Mouse (Mus musculus): ENCODE data around the gene Lrig1.

DNA sequence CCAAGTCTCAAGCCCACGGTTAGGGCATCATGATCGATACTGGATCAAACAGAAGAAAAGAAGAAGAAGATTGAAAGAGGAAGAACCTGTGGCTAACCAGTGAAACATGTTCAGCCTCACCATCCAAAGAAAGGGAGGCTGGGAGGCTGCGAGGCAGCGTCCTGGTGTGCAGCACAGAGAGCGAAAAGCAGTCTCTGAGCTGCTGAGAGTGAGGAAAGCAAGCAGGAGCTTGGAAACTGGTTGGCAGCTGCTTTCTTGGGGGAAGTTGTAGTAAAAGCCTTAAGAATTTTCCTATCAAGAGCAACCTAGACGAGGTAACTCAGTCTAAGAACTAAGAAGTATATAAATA, 17.7 kb downstream of the Lrig1 start:
- TF ChIP-seq CTCF (IDR thresholded peaks at IDR 0.05; ENCODE audit: control insufficient read depth, insufficient read depth, insufficient read length) (no peak), MAX (IDR thresholded peaks at IDR 0.05) (no peak)
